Mouse (Mus musculus): ENCODE results near the gene Prg2.

Gene Prg2

GRCm38 (mm10) chr2:84961901-84962300, 18.4 kb upstream of the Prg2 start:
- no peak for DNase-seq (ENCODE audit: low spot score in 2 of 2)

DNA sequence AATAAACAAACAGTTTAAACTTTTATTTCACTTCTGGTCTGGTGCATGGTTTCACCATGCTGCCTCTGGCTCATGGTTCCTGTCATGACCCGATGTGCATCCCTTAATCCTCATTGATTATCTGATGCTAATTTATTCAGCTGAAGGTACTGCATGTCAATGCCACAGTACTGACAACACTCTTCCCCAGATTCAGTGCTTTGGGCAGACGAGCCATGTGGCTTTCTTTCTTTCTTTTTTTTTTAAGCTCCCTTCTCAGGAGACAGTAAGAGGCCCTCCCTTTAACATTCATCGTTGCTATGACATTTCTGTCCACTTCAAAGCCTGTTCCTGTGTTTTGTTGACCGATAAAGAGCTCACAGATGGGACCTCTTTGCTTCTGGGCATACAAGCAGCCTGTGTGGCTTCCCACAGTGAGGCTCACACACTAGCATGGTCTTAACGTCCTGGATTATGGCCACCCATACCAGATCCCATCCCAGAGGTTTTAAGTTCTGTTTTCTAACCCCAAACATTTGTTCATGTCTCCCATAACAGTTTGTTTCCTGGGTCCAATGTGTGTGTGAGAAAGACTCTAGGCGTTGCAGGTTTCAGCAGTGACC, 17.3 kb upstream of the Prg2 start:
- DNase-seq (ENCODE audit: low spot score in 2 of 2), result no peak

- peak in 1 of 2 experiments; percentile 32 for DNase-seq (ENCODE audit: low spot score in 2 of 2)
These were observed 16.0 kb upstream of the Prg2 start for GRCm38 (mm10) chr2:84964111-84964801.

GRCm38 (mm10) chr2:84967318-84967991, 12.8 kb upstream of the Prg2 start:
- peak in 1 of 2 experiments; percentile 21 for DNase-seq (ENCODE audit: low spot score in 2 of 2)

GRCm38 (mm10) chr2:84975580-84975979, 4.7 kb upstream of the Prg2 start:
- no peak for DNase-seq (ENCODE audit: low spot score in 2 of 2)

- DNase-seq (ENCODE audit: low spot score in 2 of 2), result no peak
These were observed 7.7 kb downstream of the Prg2 start, which contains the start of gene Prg3 for GRCm38 (mm10) chr2:84987930-84988329. Prg3 (plus strand) TSS chr2:84988215.

- no peak for DNase-seq (ENCODE audit: low spot score in 2 of 2)
These were observed 16.1 kb downstream of the Prg2 start for GRCm38 (mm10) chr2:84996376-84996775.

- no peak for DNase-seq (ENCODE audit: low spot score in 2 of 2)
These were observed 19.4 kb downstream of the Prg2 start for GRCm38 (mm10) chr2:84999486-85000181.

GRCm38 (mm10) chr2:85001497-85001896, 21.2 kb downstream of the Prg2 start:
- no peak for DNase-seq (ENCODE audit: low spot score in 2 of 2)

DNA sequence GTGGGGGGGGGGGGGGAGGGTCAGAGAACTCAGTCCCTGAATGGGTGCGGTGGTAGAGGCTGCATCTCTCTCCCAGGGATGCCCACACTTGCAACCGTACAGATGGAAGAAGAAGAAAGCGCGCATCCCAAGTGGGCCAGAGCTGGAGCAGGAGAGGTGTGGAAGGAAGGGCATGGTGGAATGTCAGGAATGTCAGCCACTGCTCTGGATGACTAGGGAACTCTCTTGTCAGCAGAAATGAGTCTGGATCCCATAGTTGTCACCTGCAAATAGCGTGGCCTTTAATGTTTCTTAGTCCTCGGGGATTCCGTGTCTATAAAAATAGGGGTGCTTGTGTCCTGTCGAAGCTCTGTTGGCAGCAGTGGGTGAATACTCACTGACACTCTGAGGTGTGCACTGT, 22.3 kb downstream of the Prg2 start:
- no peak for DNase-seq (ENCODE audit: low spot score in 2 of 2)

- DNase-seq (ENCODE audit: low spot score in 2 of 2), result no peak
These were observed 24.1 kb downstream of the Prg2 start for GRCm38 (mm10) chr2:85004341-85004740.

DNA sequence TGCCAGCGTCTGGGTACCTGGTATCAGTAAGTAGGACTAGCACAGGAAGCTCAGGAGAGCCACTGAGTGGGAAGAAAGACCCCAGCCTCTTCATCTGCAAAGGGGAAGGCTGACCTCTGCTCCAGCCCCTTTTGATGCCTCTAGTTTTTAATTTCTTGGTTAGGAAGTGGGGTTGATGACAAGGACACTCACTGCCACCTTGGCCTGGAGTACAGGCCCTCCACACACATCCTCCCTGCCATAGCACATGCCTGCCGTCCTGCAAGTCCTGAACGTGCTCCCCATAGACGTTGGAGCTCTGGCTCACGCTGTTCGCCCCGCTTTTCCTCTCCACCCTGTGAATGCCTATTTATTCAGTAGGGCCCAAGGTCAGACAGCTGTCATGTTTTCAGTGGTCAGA, 26.3 kb downstream of the Prg2 start:
- DNase-seq (ENCODE audit: low spot score in 2 of 2), result no peak

DNA sequence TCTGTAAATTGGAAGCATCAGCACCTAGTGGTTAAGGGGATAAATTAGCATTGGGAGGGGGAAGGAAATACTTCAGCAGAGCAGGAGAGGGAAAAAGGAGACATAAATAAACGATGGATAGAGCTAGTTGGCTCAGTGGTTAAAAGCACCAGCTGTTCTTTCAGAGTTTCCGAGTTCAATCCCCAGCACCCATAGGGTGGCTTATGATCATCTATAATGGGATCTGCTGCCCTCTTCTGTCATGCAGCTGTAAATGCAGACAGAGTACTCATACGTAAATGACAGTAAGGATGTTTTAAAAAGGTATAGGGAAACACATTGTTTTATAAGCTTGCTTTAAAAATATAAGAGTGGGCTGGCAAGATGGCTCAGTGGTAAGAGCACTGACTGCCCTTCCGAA, 27.5 kb downstream of the Prg2 start:
- peak; percentile 38 to 44 for DNase-seq (ENCODE audit: low spot score in 2 of 2)

DNA sequence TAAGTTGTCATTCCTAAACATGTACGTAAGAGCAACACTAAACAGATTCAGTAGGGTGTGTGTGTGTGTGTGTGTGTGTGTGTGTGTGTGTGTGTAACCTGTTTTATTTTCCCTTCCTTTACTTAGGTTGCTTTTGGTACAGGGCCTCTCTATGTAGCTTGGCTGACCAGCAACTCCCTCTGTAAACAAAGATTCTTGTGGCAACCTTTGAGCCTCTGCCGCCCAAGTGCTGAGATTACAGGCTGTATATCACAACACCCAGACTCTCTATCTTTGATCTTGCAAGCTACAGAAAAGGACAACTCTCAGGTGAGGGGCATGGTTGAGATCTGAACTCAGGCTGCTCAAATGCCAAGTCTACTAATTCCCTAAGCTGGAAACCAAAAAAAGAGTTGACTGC, 29.0 kb downstream of the Prg2 start:
- DNase-seq (ENCODE audit: low spot score in 2 of 2), result no peak

- no peak for DNase-seq (ENCODE audit: low spot score in 2 of 2)
These were observed 31.8 kb downstream of the Prg2 start for GRCm38 (mm10) chr2:85011906-85012604.

GRCm38 (mm10) chr2:85012679-85013078, 32.4 kb downstream of the Prg2 start:
- no peak for DNase-seq (ENCODE audit: low spot score in 2 of 2)

DNA sequence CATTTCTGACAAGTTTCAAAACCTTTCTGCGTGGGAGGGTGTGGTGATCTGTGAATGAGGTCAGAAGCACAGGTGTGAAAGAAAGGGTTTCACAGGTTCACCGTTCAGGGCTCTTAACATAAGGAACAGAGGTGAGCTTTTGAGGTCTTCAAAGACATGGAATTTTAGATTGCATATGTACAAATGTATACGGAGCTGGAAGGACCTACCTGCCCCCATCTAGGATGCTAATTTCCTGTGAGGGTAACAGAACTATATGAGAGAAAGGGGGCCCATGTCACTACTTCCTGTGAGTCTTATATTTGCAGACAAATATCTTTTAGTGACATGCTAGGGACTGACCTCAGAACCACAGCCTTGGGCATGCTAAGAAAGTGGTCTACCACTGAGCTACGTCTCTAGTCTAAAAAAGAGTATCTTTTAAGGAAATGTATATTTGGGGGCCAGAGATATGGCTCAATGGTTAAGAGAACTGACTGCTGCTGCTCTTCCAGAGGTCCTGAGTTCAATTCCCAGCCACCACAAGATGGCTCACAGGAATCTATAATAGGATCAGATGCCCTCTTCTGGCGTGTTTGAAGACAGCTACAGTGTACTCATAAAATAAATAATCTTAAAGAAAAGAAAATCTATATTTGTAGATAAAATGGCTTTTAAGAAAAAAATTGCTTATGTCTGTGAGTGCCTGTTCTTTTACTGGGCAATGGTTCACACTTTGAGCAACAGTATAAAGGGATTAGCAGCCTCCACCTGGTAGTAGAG, 33.7 kb downstream of the Prg2 start:
- peak; percentile 68 to 85 for DNase-seq (ENCODE audit: low spot score in 2 of 2)

DNA sequence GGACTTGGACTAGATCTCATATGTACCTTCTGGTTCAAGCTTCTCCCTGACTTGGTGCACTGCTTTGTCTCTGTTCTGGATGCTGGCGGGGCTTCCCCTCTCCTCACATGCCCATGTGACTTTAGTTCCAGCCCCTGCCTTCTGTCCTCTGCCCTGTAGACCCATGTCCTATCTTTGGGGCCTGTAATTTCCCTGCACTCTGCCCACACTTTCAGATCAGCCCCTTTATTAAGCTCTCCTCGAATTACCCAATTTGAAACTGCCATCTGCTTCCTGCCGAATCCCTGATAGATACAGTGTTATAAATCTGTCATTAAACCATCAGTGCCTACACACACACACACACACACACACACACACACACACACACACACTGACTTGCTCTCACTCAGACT, 34.3 kb downstream of the Prg2 start:
- peak in 1 of 2 experiments; percentile 23 for DNase-seq (ENCODE audit: low spot score in 2 of 2)

DNA sequence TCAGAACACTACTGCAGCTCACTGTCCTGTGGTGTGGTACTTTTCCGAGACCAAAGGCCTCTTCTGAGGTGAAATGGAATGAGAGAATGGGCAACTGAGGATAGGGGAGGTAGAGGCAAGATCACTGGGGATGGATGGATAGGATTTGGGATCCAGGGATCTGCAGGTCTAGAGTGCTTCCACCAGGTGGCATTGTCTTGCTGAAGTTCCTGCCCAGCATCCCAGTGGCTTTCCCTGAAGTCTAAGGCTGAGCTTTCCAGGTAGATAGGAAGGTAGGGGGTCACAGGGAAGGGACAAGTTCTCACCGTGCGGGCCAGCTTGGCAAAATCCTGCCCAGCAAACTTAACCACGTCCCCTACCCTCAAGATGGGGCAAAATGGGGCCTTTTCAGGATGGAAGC, 41.8 kb downstream of the Prg2 start:
- DNase-seq (ENCODE audit: low spot score in 2 of 2), result no peak

DNA sequence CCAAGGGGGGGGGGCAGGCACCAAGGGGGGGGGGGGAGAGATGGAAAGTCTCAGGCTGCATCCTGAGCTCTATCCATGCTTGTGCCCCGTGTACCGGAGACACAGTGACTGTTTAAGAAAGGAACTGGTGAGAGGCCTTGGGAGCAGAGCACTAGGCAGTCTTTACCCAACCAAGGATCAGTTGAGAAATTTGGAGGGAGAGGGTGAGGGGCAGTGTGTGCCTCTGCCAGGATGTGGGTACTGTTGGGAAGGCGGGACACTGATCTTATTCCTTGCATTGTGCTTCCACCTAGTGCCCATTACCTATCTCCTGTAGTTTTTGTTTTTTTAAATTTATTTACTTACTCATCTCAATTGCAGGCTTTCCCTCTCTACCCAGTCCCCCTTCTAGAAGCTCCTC, 45.9 kb downstream of the Prg2 start:
- no peak for DNase-seq (ENCODE audit: low spot score in 2 of 2)

DNA sequence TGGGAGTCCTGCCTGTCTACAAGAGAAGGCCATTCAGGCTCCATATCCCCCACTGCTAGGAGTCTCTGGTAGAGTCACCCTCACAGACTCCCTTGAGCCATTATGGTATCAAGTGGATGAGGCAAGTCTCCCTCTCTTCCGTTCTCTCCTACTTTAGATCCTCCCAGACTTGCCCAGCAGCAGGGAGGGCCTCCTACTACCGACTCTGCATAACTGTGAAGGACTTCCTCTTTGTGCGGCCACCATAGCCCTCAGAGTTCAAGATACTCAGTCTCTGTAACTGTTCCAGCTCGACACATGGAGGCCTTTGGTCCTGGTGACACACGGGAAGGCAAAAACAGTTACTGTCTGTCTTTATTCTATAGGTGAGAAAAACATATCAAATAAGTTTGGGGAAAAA, 47.0 kb downstream of the Prg2 start:
- no peak for DNase-seq (ENCODE audit: low spot score in 2 of 2)
